Mouse (Mus musculus): ENCODE results near the gene Dync1i2. TPM values are rescaled to one million over a fixed set of nuclear protein-coding genes. Genes with fewer than 3 reads are reported as not detected.

Dync1i2 gene
- polyA plus RNA-seq, 1 experiment = 144 TPM

DNA sequence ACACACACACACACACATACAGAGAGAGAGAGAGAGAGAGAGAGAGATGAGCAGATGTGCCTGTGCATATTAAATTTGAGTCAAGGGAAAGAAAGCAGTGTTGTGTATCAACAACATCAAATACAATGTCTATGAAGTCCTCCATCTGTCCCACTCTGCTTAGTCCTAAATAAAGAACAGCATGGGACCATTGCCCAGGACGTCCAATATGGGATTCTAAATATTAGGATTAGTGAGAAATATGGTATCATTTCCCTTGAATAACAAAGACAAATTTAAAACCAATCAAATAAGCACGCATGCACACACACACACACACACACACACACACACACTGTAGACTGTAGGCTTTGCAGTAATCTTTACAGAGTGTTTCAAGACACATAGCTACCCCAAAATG is 9.6 kb upstream of the Dync1i2 start:
- no peaks in the 10 kb centered on the region for H3K4me1 ChIP-seq (ENCODE audit: control insufficient read depth, insufficient read depth, low read length)
- TF ChIP-seq CTCF (IDR thresholded peaks at IDR 0.05; ENCODE audit: low read depth, low read length) (no peak), POLR2A (IDR thresholded peaks at IDR 0.05; ENCODE audit: borderline replicate concordance, low read depth, low read length) (no peak)
- H3K4me3 ChIP-seq (ENCODE audit: insufficient read depth, low read length) = no peak overlapping the region
- H3K27ac ChIP-seq (ENCODE audit: insufficient read depth, low read depth, low read length) = no peak overlapping the region

DNA sequence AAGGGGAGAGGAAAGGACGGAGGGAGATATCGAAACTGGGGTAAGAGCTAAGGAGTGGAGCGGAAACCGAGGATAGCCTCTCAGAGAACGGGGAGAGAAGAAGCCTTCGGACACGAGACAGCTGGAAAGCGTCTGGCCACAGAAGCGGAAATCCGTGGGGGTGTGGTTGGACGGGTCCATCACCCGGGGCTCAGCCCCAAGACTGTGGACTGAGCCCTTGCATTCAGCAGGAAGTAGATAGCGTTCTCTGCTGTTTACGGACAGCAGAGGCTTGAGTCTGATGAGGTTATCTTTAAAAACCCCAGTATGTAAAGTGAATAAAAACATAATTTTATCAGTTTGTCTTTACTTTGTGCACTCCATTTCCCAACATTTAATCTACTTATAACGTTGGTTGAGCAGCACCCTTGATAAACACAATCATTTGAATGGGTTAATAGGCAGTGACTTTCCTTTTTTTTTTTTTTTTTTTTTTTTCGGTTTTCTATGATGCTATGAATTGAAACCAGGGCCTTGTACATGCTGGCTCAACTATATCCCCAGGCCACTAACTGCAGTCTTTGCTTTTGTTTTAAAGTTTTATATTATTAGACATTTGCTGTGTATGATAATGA is 7.6 kb upstream of the Dync1i2 start:
- peaks cover 2% of the 10 kb centered on the region for H3K4me1 ChIP-seq (ENCODE audit: control insufficient read depth, insufficient read depth, low read length)
- H3K4me3 ChIP-seq (ENCODE audit: insufficient read depth, low read length) = no peak overlapping the region
- TF ChIP-seq CTCF (IDR thresholded peaks at IDR 0.05; ENCODE audit: low read depth, low read length) = no peak
- no peak overlapping the region for H3K27ac ChIP-seq (ENCODE audit: insufficient read depth, low read depth, low read length)

DNA sequence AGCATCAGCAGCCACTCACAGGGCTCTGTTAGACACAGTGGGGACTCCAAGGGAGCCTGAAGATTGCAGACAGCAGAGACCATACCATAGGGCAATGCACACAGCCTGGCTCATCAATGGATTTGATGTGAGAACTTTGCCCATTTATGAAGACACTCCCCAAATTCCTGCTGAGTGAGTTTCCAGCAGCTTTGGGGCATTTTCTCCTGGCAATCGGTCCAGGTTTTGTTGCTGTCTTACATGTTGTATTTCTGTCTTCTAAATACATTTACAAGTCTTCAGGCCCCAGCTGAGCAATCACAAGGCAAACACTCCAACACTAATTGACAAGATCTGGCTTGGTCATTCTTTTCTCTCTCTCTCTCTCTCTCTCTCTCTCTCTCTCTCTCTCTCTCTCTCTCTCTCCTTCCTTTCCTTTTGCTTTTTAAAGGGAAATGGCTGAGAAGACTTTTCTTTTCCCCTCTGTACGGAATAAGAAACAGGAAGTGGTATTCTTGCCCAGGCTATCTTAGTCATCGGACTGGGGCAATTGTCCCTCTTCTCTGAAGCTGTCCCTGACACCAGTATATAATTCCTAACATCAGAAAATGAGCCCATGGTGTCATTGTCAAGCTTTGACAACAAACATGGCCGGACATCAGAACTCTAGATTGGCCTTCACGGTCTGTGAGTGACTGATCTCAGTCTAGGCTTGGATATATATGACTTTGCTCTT is 2.3 kb upstream of the Dync1i2 start:
- TF ChIP-seq POLR2A (IDR thresholded peaks at IDR 0.05; ENCODE audit: borderline replicate concordance, low read depth, low read length) = no peak
- no peak for TF ChIP-seq CTCF (IDR thresholded peaks at IDR 0.05; ENCODE audit: low read depth, low read length)
- Histone ChIP-seq H3K27ac (ENCODE audit: insufficient read depth, low read depth, low read length) (peak overlapping the region; percentile 64), H3K4me3 (ENCODE audit: insufficient read depth, low read length) (no peak overlapping the region), H3K4me1 (ENCODE audit: control insufficient read depth, insufficient read depth, low read length) (peaks cover 18% of the 10 kb centered on the region)

DNA sequence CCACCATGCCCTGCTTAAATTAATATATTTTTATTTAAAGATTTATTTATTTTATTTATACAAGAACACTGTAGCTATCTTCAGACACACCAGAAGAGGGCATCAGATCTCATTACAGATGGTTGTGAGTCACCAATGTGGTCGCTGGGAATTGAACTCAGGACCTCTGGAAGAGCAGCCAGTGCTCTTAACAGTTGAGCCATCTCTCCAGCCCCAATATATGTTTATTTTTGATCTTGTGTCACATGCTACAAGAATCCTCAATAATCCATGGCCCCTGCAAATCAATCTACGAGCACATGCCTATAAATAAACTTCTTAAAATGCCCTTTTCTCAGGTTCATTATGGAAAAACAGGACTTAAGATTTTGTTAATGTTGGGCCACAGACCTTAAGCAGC is 410 bp upstream of the Dync1i2 start:
- Histone ChIP-seq H3K4me1 (ENCODE audit: control insufficient read depth, insufficient read depth, low read length) (peaks cover 23% of the 10 kb centered on the region), H3K4me3 (ENCODE audit: insufficient read depth, low read length) (no peak overlapping the region), H3K27ac (ENCODE audit: insufficient read depth, low read depth, low read length) (no peak overlapping the region)
- TF ChIP-seq POLR2A (IDR thresholded peaks at IDR 0.05; ENCODE audit: borderline replicate concordance, low read depth, low read length) (no peak), CTCF (IDR thresholded peaks at IDR 0.05; ENCODE audit: low read depth, low read length) (no peak)

DNA sequence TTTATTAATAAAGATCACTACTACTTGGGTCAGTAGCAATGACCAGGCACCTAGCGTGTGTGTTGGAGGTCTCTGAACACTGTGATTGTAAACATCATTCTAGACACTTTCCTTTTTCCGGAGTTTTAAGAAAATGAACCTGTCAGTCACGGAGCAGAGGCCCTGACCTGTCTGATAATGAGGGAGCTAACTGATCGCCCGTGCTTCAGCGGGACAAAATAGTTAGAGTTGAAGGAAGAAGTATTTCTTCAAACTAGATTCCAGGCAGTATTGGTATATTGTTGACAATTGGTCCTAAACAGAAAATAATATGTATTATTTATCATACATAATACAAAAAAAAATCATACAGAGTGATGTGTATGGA is 837 bp downstream of the Dync1i2 start:
- peak overlapping the region; percentile 50; the same call in 1 of the 2 replicates for H3K27ac ChIP-seq (ENCODE audit: insufficient read depth, low read depth, low read length)

DNA sequence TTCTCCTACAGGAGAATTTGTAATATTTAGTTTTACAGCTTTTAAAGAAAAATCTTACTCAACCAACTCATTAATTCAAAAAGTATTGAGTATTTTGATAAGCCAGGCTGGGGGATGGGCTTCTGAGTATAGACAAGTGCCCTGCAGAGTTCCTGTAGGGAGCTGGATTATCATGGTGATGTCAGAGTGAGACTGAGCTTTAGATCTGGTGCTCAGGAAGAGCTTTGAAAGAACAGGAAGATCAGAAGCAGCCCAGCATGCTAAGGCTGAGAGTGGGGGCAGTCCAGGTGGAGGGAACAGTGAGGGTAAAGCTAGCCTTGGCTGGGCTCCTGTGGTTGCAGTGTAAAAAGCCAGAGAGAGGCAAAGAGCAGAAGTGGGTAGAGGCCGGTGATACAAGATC is 9.5 kb downstream of the Dync1i2 start:
- H3K4me1 ChIP-seq (ENCODE audit: control insufficient read depth, insufficient read depth, low read length) = peaks cover 8% of the 10 kb centered on the region; the same call in 1 of the 2 replicates
- TF ChIP-seq POLR2A (IDR thresholded peaks at IDR 0.05; ENCODE audit: borderline replicate concordance, low read depth, low read length) (no peak), CTCF (IDR thresholded peaks at IDR 0.05; ENCODE audit: low read depth, low read length) (no peak)
- H3K27ac ChIP-seq (ENCODE audit: insufficient read depth, low read depth, low read length) = no peak overlapping the region
- no peak overlapping the region for H3K4me3 ChIP-seq (ENCODE audit: insufficient read depth, low read length)

More for the DNA sequence above, 837 bp downstream of the Dync1i2 start:
- TF ChIP-seq CTCF (IDR thresholded peaks at IDR 0.05; ENCODE audit: low read depth, low read length) (no peak), POLR2A (IDR thresholded peaks at IDR 0.05; ENCODE audit: borderline replicate concordance, low read depth, low read length) (no peak)
- H3K4me3 ChIP-seq (ENCODE audit: insufficient read depth, low read length) = peak overlapping the region; percentile 90
- peaks cover 25% of the 10 kb centered on the region for H3K4me1 ChIP-seq (ENCODE audit: control insufficient read depth, insufficient read depth, low read length)

DNA sequence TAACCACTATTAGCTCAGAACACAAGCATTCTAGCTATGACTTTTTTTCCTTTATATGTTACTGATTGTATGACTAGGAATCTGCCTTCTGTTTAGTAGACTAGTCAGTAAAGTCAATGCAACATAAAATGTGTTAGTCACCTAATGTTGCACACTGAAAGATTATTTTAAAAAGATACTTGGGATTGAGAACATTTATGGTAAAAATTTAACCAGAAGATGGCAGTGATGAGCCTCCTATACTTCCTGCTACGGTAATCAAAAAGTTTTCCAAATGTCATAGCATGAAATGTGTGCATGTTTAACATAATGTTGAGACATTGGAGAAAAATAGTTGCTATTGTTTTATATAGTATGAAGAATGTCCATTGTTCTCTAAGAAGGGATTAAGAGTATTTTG is 15.9 kb downstream of the Dync1i2 start:
- Histone ChIP-seq H3K4me1 (ENCODE audit: control insufficient read depth, insufficient read depth, low read length) (peaks cover 7% of the 10 kb centered on the region), H3K4me3 (ENCODE audit: insufficient read depth, low read length) (no peak overlapping the region), H3K27ac (ENCODE audit: insufficient read depth, low read depth, low read length) (no peak overlapping the region)
- TF ChIP-seq POLR2A (IDR thresholded peaks at IDR 0.05; ENCODE audit: borderline replicate concordance, low read depth, low read length) (no peak), CTCF (IDR thresholded peaks at IDR 0.05; ENCODE audit: low read depth, low read length) (no peak)

DNA sequence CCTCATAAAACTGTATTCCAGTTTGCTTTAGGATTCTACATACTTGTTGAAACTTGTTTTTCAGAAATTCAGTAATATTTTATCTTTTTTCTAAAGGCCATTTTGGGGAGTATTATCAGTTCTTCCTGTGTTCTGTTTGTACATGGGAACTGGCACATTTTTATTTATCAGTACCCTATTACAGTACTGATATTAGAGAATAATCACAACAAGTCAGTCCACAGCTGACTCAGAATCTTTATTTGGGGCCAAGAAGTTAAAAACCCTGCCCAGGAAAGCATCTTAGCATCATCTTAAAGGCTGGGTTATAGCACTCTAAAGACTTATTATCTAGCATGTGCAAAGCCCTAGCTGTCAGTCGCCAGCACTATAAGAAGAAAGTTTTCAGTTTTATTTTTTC is 18.1 kb downstream of the Dync1i2 start:
- Histone ChIP-seq H3K4me3 (ENCODE audit: insufficient read depth, low read length) (no peak overlapping the region), H3K4me1 (ENCODE audit: control insufficient read depth, insufficient read depth, low read length) (peaks cover 15% of the 10 kb centered on the region), H3K27ac (ENCODE audit: insufficient read depth, low read depth, low read length) (no peak overlapping the region)
- no peak for TF ChIP-seq POLR2A (IDR thresholded peaks at IDR 0.05; ENCODE audit: borderline replicate concordance, low read depth, low read length)
- no peak for TF ChIP-seq CTCF (IDR thresholded peaks at IDR 0.05; ENCODE audit: low read depth, low read length)

DNA sequence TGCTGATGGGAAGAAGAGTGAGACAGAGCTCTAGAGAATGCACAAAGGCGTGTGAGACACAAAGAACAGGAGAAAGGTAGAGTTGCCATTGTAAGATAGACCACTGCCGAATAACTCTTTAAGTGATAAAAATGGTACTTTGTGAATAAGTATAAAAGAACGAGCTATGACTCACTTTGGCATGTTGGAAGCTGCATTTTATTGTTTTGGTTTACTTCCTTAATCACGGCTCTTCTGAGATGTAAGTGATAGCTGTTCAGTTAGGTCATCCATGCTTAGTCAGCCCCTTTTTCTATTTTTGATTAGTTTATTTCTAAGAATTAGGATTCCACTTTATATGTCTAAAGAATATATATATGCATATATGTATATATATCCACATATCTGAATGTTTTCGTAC is 20.4 kb downstream of the Dync1i2 start:
- TF ChIP-seq CTCF (IDR thresholded peaks at IDR 0.05; ENCODE audit: low read depth, low read length) (no peak), POLR2A (IDR thresholded peaks at IDR 0.05; ENCODE audit: borderline replicate concordance, low read depth, low read length) (no peak)
- Histone ChIP-seq H3K27ac (ENCODE audit: insufficient read depth, low read depth, low read length) (no peak overlapping the region), H3K4me3 (ENCODE audit: insufficient read depth, low read length) (no peak overlapping the region), H3K4me1 (ENCODE audit: control insufficient read depth, insufficient read depth, low read length) (peaks cover 13% of the 10 kb centered on the region)

DNA sequence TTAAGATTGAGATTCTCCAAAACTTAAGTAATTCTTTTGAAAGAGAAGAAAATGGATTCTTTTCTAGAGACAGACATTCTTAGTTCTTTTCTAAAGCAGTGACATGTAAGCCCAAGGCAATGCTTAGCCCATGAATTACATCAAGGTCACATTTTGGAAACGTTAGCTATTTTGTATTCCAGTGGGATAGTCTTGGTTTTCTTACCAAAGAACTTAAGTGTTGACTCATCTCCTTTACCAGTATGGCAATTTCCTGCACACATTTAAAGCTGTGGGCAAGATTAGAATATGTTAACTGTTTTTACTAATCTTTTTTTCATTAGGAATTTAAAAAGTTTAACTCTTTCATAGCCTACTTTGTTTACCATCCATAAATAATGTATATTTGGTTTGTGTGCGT is 21.5 kb downstream of the Dync1i2 start:
- TF ChIP-seq POLR2A (IDR thresholded peaks at IDR 0.05; ENCODE audit: borderline replicate concordance, low read depth, low read length) (no peak), CTCF (IDR thresholded peaks at IDR 0.05; ENCODE audit: low read depth, low read length) (no peak)
- no peak overlapping the region for H3K27ac ChIP-seq (ENCODE audit: insufficient read depth, low read depth, low read length)
- H3K4me1 ChIP-seq (ENCODE audit: control insufficient read depth, insufficient read depth, low read length) = peaks cover 13% of the 10 kb centered on the region
- H3K4me3 ChIP-seq (ENCODE audit: insufficient read depth, low read length) = no peak overlapping the region
